Mouse (Mus musculus): ENCODE data around the gene Dnmt3c. TPM values are rescaled to one million over a fixed set of nuclear protein-coding genes. Genes with fewer than 3 reads are reported as not detected.
"Not testable (repeated sequence)": the region's sequence is repeated elsewhere in the genome, so short reads cannot be mapped to it uniquely, and the experiment has no call there.

Gene Dnmt3c
- polyA plus RNA-seq, 1 experiment = not detected

- no peaks in the 10 kb centered on the region for H3K4me1 ChIP-seq (replicated peaks; ENCODE audit: control insufficient read depth, insufficient read depth, low read length)
- TF ChIP-seq CTCF (IDR thresholded peaks at IDR 0.05; ENCODE audit: borderline replicate concordance, control insufficient read depth, extremely low read depth, insufficient read depth, low read length, poor library complexity) (no peak), POLR2A (IDR thresholded peaks at IDR 0.05; ENCODE audit: control insufficient read depth, extremely low read depth, insufficient read depth, low read length, poor library complexity) (no peak)
- no peaks in the 10 kb centered on the region for H3K36me3 ChIP-seq (ENCODE audit: control insufficient read depth, insufficient read depth, low read length)
- H3K4me3 ChIP-seq (ENCODE audit: control insufficient read depth, insufficient read depth, low read length) = no peak overlapping the region
- no peak overlapping the region for H3K27ac ChIP-seq (ENCODE audit: control insufficient read depth, insufficient read depth, low read length)
- H3K27me3 ChIP-seq (ENCODE audit: control insufficient read depth, insufficient read depth, low read length) = no peaks in the 10 kb centered on the region
- no peak for DNase-seq
- 91% methylated on average over 3 of the region's 3 CpGs for WGBS
Measured at GRCm38 (mm10) chr2:153712646-153713091, 16.2 kb downstream of the Dnmt3c start.

- 87% methylated on average over 4 of the region's 4 CpGs for WGBS
- H3K4me3 ChIP-seq (ENCODE audit: control insufficient read depth, insufficient read depth, low read length) = no peak overlapping the region
- no peaks in the 10 kb centered on the region for H3K27me3 ChIP-seq (ENCODE audit: control insufficient read depth, insufficient read depth, low read length)
- no peaks in the 10 kb centered on the region for H3K36me3 ChIP-seq (ENCODE audit: control insufficient read depth, insufficient read depth, low read length)
- no peak for DNase-seq
- TF ChIP-seq POLR2A (IDR thresholded peaks at IDR 0.05; ENCODE audit: control insufficient read depth, extremely low read depth, insufficient read depth, low read length, poor library complexity) (no peak), CTCF (IDR thresholded peaks at IDR 0.05; ENCODE audit: borderline replicate concordance, control insufficient read depth, extremely low read depth, insufficient read depth, low read length, poor library complexity) (no peak)
- H3K27ac ChIP-seq (ENCODE audit: control insufficient read depth, insufficient read depth, low read length) = no peak overlapping the region
- no peaks in the 10 kb centered on the region for H3K4me1 ChIP-seq (replicated peaks; ENCODE audit: control insufficient read depth, insufficient read depth, low read length)
Measured at GRCm38 (mm10) chr2:153713227-153713626, 16.8 kb downstream of the Dnmt3c start.

GRCm38 (mm10) chr2:153717861-153718260 is 21.4 kb downstream of the Dnmt3c start:
- H3K27ac ChIP-seq (ENCODE audit: control insufficient read depth, insufficient read depth, low read length); DNase-seq; H3K27me3 ChIP-seq (ENCODE audit: control insufficient read depth, insufficient read depth, low read length); H3K36me3 ChIP-seq (ENCODE audit: control insufficient read depth, insufficient read depth, low read length); H3K4me1 ChIP-seq (replicated peaks; ENCODE audit: control insufficient read depth, insufficient read depth, low read length); H3K4me3 ChIP-seq (ENCODE audit: control insufficient read depth, insufficient read depth, low read length): not testable (repeated sequence)
- 80% methylated on average over 3 of the region's 3 CpGs for WGBS

GRCm38 (mm10) chr2:153723098-153723497 is 26.6 kb downstream of the Dnmt3c start:
- DNase-seq = no peak
- H3K27me3 ChIP-seq (ENCODE audit: control insufficient read depth, insufficient read depth, low read length) = no peaks in the 10 kb centered on the region
- H3K36me3 ChIP-seq (ENCODE audit: control insufficient read depth, insufficient read depth, low read length) = no peaks in the 10 kb centered on the region
- H3K4me1 ChIP-seq (replicated peaks; ENCODE audit: control insufficient read depth, insufficient read depth, low read length) = no peaks in the 10 kb centered on the region
- WGBS = 93% methylated on average over 1 of the region's 1 CpGs
- TF ChIP-seq CTCF (IDR thresholded peaks at IDR 0.05; ENCODE audit: borderline replicate concordance, control insufficient read depth, extremely low read depth, insufficient read depth, low read length, poor library complexity) = no peak
- TF ChIP-seq POLR2A (IDR thresholded peaks at IDR 0.05; ENCODE audit: control insufficient read depth, extremely low read depth, insufficient read depth, low read length, poor library complexity) = no peak
- H3K4me3 ChIP-seq (ENCODE audit: control insufficient read depth, insufficient read depth, low read length) = no peak overlapping the region
- H3K27ac ChIP-seq (ENCODE audit: control insufficient read depth, insufficient read depth, low read length) = no peak overlapping the region

GRCm38 (mm10) chr2:153724424-153724823 is 28.0 kb downstream of the Dnmt3c start:
- H3K27me3 ChIP-seq (ENCODE audit: control insufficient read depth, insufficient read depth, low read length) = no peaks in the 10 kb centered on the region
- H3K27ac ChIP-seq (ENCODE audit: control insufficient read depth, insufficient read depth, low read length) = no peak overlapping the region
- no peak for TF ChIP-seq CTCF (IDR thresholded peaks at IDR 0.05; ENCODE audit: borderline replicate concordance, control insufficient read depth, extremely low read depth, insufficient read depth, low read length, poor library complexity)
- TF ChIP-seq POLR2A (IDR thresholded peaks at IDR 0.05; ENCODE audit: control insufficient read depth, extremely low read depth, insufficient read depth, low read length, poor library complexity) = no peak
- no peak for DNase-seq
- 94% methylated on average over 2 of the region's 2 CpGs for WGBS
- H3K36me3 ChIP-seq (ENCODE audit: control insufficient read depth, insufficient read depth, low read length) = no peaks in the 10 kb centered on the region
- no peaks in the 10 kb centered on the region for H3K4me1 ChIP-seq (replicated peaks; ENCODE audit: control insufficient read depth, insufficient read depth, low read length)
- H3K4me3 ChIP-seq (ENCODE audit: control insufficient read depth, insufficient read depth, low read length) = no peak overlapping the region

- DNase-seq = no peak
- Histone ChIP-seq H3K4me3 (ENCODE audit: control insufficient read depth, insufficient read depth, low read length) (no peak overlapping the region), H3K36me3 (ENCODE audit: control insufficient read depth, insufficient read depth, low read length) (no peaks in the 10 kb centered on the region), H3K27ac (ENCODE audit: control insufficient read depth, insufficient read depth, low read length) (no peak overlapping the region), H3K27me3 (ENCODE audit: control insufficient read depth, insufficient read depth, low read length) (no peaks in the 10 kb centered on the region), H3K4me1 (replicated peaks; ENCODE audit: control insufficient read depth, insufficient read depth, low read length) (no peaks in the 10 kb centered on the region)
- TF ChIP-seq POLR2A (IDR thresholded peaks at IDR 0.05; ENCODE audit: control insufficient read depth, extremely low read depth, insufficient read depth, low read length, poor library complexity) = no peak
- no peak for TF ChIP-seq CTCF (IDR thresholded peaks at IDR 0.05; ENCODE audit: borderline replicate concordance, control insufficient read depth, extremely low read depth, insufficient read depth, low read length, poor library complexity)
- WGBS = 95% methylated on average over 2 of the region's 2 CpGs
Measured at GRCm38 (mm10) chr2:153724871-153725270, 28.4 kb downstream of the Dnmt3c start.

GRCm38 (mm10) chr2:153725291-153725690 is 28.8 kb downstream of the Dnmt3c start:
- Histone ChIP-seq H3K4me1 (replicated peaks; ENCODE audit: control insufficient read depth, insufficient read depth, low read length) (no peaks in the 10 kb centered on the region), H3K27me3 (ENCODE audit: control insufficient read depth, insufficient read depth, low read length) (no peaks in the 10 kb centered on the region), H3K27ac (ENCODE audit: control insufficient read depth, insufficient read depth, low read length) (no peak overlapping the region), H3K4me3 (ENCODE audit: control insufficient read depth, insufficient read depth, low read length) (no peak overlapping the region), H3K36me3 (ENCODE audit: control insufficient read depth, insufficient read depth, low read length) (no peaks in the 10 kb centered on the region)
- no peak for TF ChIP-seq CTCF (IDR thresholded peaks at IDR 0.05; ENCODE audit: borderline replicate concordance, control insufficient read depth, extremely low read depth, insufficient read depth, low read length, poor library complexity)
- TF ChIP-seq POLR2A (IDR thresholded peaks at IDR 0.05; ENCODE audit: control insufficient read depth, extremely low read depth, insufficient read depth, low read length, poor library complexity) = no peak
- no peak for DNase-seq
- WGBS = 97% methylated on average over 4 of the region's 4 CpGs
